Mouse (Mus musculus) right cerebral cortex, postnatal 14 days (tissue): ENCODE measurements around the gene Actb.
A peak's percentile ranks its signal among the peaks of the same experiment; 100 is the strongest.
"Not testable (repeated sequence)": the region's sequence is repeated elsewhere in the genome, so short reads cannot be mapped to it uniquely, and the experiment has no call there.

ENCODE experiments used
- DNase-seq: peaks from one replicate; pipeline ENCODE4 v3.0.0; 2022

Actb gene

DNA sequence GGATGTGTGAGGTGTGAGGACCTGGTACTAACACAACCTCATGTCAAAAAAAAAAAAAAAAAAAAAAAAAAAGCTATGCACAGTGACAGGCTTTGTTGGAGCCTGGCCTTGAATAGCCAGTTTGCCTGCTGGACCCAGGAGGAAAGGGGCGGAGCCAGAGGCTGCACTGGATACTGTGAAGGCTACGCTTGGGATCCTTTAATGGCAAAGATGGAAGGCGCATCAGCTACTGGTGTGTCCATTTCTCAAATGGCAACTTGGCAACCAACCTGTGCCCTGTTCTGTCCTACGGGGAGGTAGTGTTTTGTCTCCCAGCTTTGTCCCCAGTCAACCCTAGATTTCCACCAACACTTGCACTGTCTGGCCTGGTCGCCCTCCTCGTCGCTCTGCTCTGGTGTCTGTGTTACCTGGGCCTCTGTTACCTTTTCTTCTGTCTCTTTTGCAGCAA, 5.2 kb downstream of the Actb start:
- no peak for DNase-seq

DNA sequence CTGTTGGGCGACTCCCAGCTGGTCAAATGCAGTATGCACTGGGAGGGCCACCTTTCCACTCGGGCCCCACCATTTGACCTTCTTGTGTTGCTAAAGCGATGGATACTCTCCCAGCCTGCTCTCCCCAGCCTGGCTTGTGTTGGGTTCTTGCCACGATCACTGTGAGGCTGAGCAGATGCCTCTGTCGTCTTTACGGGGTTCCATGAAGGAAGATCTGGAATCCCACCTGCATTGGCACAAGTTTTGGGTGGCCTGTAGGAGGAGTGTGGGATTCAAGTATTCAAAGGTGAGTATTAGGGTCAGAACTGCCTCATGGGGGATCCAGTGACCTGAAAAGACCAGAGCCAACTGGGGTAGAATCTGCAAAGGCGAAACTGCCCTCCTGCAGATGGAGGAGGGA, 5.9 kb downstream of the Actb start:
- DNase-seq, result no peak

DNA sequence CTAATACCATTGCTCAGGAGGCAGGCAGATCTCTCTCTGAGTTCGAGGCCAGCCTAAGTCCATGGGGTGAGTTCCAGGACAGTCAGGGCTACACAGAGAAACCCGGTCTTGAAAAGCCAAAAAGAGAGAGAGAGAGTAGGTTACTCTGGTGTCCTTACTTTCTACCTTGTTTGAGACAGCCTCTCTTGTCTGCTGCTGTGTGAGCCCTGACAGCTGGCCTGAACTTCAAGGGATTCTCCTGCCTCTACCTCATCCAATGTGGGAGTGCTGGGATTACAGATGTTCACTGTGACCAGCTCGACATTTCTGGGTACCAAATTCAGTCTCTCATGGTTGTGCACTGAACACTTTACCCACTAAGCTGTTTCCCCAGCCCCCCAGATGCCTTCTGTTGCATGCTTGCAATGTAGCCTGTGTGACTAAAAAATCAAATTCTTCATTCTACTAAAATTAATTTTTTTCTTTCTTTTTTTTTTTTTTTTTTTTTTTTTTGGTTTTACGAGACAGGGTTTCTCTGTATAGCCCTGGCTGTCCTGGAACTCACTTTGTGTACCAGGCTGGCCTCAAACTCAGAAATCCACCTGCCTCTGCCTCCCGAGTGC, 6.5 kb downstream of the Actb start:
- DNase-seq, result no peak

DNA sequence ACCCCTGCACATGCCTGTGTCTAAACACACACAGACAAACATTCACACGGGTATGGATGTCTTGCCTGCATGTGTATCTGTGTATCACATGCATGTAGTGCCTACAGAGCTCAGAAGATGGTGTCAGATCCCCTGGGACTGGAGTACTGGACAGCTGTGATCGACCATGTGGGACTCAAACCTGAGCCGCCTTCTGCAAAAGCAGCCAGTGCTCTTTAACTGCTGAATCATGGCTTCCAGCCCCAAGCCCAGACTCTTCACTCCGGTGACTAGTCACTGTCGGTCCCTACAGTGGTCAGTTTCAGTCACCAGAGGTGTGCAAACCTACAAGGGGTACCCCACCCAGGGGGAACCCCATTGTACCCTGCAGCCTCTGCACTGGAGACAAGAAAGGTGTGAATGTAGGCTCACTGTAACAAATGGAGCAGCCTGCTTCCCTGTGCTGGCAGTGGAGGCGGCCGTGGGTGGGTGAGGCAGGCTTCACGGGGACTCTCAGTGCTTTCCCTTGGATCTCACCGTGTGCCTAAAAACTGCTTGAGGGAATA, 7.4 kb downstream of the Actb start:
- peak; percentile 62 for DNase-seq

DNA sequence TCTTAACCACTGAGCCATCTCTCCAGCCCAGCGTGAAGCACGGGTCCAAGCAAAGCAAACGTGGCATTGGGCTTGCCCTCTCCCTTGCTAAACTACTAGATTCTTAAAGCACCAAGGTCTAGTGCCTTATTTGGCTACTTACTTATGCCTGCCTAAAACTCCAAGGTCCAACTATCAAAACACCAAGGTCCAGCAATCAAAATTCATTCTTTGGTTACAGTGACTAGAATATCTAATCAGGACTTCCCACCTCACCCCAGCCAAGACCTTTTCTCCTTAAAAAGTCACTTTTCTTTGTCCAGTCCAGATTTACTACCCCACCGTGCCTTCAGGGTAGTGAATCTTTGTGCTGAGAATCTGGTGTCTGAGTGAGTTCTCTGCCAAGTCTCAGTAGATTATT, 8.2 kb downstream of the Actb start:
- no peak for DNase-seq

DNA sequence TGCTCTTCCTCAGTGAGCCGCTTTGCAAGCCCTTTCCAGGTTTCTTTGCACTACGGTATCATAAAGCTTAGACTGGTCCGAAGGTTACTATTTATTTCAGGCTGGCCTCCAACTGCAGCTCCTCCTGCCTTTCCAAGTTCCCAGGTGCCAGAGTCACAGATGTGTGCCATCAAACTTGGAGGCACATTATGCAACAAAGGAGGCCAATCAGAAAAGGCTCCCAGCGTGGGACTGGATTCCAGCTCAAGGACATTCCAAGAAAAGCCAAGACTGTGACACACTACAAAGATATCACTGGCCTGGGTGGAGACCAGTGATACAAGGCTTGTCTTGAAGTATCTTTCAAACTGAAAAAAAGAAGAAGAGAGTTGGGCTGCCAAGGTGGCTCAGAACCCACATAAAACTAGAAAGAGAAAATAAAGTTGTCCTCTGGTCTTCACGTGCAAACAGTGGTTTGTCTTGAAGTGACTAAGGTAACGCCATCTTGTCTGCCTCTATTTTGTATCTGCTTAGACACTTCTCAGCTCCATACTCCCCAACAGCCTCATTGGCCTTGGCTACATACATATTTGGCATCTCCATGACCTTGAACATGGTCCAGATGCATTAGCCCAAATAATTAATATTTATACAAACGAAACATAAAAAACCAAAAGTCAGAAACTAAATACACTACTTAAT, 8.8 kb downstream of the Actb start:
- no peak for DNase-seq

DNA sequence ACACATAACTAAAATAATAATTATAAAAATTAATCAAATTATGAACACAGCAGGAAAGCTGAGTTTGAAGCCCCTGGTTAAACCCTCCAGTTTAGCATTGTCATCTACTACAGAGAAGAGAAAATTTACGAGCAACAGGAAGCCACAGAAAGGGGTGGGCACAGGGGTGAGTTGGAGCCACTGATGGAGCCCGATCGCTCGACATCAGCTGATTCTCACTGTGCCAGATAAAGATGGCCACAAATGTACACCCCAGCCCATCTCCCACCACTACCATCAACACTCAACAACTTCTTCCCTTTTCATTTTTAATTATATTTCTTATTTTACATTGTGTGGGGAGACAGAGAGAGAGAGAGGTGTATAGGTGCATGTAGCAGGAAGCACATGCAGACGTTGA, 9.8 kb downstream of the Actb start:
- DNase-seq, result no peak

DNA sequence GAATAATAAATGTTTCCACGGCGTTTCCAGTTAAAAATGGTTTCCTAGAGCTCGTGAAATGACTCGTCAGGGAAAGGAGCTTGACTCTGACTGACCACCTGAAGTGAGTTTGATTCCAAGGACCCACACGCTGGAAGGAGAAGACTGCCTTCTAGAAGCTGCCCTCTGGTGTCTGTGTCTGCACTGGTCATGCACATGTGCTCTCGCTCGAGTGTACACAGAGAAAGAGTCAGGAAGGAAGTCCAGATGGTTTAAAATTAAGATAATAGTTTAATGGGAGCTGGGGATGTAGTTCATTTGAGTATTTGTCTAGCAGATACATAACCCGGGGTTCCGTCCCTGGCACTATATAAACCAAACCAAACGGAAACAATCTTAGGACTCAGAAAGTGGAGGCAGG, 10.4 kb downstream of the Actb start:
- DNase-seq, result no peak

DNA sequence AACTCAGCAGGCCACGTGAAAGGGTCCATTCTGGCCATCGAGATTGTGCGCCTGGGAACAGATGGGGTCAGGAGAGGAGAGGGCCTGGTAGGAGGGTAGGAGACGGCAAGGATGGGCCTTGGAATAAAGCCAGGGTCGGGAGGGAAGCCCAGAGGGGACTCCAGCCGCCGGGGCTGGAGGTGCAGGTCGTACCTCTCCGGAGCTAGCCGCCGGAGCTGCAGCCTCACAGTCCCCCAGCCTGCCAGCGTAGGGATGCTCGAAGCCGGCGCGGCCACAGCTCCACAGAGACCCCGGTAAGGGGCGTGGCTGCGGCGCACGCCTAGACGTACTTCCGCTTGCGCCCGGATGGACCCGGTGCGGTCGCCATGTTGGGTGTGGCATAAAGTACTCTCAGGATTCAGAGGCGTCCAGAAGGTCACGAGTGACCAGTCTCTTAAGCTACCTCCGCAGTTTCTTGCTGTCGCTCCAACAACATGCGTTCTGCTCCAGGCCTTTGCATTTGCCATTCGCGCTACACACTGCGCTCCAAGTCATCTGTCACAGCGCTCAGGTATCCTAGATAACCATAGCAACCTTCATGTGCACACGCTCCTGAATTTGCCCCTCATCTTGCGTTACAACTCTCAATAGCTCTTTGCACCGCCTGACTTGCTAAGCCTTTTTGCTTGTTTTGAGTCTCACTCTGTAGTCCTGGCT, 11.5 kb downstream of the Actb start, which contains the start of gene Fbxl18:
Fbxl18 (minus strand) TSS at position 504 of the 696 bp plus-strand sequence.
- DNase-seq, result peak; percentile 91

DNA sequence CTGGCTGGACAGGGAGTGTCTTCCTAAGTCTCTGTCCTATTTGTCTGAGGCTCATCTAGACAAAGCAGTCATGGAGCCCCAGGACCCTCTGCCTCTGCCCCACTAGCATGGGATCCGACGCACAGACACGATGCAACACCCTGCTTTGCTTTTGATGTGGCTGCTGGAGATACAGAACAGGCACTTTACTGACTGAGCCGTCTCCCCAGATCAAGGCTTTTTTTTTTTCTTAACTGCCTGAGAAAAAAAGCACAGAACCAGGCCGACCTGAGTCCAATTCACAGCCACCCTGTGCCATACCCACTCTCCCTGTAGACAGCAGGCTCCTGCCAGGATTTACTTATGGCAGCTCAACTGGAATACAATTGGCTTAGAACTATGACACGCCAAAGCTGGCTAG, 15.2 kb downstream of the Actb start:
- no peak for DNase-seq

DNA sequence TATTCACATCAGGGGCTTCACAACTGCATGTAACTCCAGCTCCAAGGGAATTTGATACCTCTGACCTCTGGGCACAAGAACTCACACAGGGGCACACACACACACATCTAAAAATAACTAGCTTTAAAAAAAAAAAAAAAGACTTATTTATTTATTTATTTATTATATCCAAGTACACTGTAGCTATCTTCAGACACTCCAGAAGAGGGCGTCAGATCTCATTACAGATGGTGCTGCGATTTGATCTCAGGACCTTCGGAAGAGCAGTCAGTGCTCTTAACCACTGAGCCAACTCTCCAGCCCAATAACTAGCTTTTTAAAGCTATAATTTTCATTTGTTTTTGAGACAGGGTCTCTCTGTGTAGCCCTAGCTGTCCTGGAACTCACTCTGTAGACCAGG, 19.0 kb downstream of the Actb start:
- DNase-seq, result not testable (repeated sequence)

DNA sequence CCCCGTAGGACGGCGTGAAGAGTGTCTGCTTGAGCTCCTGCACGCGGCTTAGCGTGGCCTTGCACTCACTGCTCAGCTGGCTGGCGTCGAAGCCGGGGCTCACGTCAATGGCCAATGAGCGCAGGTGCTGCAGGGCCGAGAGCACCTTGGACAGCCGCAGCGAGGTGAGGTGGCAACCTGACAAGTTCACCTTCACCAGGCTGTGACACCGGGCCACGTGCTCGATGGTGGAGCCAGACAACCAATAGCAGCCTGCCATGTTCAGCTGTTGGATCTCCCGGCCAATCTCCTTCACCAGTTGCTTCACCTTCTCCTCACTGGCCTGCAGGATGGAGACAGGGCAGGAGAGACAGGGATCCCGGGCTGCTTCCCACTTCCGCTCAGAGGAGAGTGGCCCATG, 19.8 kb downstream of the Actb start:
- no peak for DNase-seq

DNA sequence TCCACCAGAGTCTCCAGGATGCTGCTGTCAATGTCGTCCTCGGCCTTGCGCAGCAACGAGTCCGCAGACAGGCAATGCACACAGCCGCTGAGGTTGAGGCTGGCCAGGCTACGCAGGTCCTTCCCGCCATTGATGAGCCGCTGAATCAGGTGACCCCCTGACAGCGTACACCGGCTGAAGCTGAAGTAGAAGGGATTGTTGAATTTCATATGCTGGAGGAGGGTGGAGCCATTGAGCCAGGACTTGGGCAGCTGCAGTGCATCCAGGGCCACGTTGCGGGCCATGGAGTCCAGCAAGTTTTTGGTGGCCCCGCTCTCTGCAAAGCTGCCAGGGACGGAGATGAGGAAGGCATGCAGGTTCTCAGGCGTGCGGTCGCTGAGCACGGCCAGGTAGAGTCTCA, 20.4 kb downstream of the Actb start:
- no peak for DNase-seq

DNA sequence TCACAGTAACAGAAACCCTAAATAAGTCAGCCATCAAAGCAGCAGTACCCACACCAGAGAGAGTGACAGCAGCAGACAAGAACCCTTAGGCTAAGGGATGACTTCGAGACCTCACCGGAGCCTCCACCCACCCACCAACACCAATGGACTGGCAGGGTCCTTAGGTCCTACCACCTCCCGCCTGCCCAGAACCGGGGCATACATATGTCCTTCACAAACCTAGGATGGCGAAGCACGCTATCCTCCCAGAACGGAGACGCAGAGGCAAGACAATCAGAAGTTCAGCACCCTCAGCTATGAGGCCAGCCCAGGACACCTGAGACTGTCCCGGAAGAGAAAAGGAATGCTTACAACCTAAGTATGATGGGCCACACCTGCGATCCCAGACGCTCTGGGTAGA, 24.1 kb downstream of the Actb start:
- no peak for DNase-seq

DNA sequence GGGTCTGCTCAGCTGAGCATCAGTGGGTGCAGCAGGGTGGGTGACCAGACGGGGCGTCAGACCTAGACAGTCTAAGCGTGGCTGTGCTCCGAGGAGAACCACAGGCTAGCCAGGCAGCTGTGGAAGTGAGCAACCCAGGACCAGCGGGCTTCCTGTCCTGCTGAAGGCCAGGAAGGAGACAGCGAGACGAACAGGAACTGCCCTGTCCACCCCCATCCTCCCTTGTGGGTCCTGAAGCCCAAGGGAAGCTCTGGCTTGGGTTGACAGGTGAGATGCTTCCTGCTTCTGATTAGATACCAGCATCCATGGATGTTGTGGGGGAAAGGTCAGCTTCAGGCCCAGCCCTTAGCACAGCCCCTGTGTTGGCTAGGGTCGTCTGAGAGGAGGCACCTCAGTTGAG, 24.6 kb downstream of the Actb start:
- DNase-seq, result no peak

DNA sequence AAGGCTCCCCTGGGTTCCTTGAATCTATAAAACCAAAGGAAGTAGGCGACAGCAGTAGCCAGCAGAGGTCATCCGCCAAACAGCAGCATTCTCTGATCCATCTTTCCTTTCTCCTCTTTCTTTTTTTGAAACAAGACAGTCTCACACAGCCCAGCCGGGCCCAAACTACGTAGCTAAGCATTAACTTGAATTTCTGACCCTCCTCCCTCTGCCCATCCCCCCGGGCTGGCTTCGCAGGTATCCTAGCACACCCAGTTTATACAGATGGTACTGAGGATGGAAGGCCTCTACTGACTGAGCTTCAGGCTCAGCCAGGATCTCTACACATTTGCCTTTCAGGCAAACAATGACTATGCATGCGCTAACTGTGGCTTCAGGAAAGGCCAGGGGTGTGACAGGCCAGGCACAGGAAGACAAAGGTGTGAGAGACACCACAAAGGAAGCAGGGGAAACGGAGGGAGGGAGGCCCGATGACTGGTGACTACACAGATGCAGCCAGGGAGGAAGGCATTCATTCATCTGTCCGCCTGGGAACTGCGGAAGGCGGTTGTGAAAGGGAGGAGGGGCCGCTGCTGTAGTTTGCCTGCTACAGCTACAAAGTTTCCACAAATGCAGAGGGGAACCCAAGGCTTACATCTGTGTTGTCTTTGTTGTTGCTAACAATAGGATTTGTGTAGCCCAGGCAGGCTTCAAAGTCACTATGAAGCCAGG, 25.6 kb downstream of the Actb start:
- DNase-seq, result no peak

DNA sequence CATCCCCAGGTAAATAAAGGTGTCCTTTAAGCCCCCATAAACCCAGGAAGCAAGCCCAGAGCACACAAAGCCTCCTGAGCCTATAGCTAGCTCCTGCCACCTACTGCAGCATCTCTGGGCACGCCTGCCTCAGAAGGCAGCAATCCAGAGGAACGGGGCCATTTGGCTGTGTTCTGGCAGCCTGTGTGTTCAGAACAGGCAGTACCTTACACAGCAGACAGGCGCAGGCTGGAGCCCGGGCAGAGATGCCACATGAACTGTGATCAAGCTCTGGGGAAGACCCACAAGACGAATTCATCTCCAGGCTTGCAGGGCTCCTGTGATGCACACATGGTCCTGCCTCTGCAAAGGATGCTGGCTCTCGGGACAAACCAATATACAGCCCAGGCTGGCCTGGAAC, 26.3 kb downstream of the Actb start:
- peak; percentile 47 for DNase-seq

DNA sequence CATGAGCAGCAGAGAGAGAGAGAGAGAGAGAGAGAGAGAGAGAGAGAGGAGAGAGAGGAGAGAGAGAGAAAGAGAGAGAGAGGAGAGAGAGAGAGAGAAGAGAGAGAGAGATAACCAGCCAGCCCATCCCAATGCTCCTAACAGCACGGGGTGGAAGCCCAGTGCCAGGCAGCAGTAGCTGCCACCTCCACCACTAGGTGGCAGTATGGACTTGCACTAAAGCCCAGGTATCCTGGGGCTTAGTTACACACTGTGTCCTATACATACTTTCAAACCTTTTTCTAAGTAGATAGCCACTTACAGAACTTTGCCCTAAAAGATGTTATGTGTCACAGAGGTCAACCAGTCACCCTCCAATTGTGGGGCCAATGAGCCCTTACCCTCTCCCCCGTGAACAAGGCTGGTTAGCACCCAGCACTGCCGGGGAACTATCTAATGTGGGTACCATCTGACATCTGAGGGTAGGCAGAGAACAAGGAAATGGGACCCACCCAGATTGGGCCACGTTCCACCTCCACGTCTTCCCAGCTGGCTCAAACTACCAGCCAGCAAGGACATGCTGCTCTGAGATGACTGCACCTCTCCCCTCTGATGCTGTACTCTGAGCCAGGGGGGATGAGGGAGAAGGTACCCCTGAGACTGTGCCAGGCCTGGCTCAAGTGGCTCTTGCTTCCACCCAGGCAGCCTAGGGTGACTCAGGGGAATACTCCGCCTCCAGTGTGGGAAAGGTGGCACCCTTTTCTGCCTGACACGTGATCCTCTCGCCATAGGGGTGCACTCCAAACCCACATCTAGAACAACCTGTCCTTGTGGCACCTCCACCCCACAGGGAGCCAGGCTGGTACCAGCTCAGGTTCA, 27.0 kb downstream of the Actb start:
- DNase-seq, result peak; percentile 85

DNA sequence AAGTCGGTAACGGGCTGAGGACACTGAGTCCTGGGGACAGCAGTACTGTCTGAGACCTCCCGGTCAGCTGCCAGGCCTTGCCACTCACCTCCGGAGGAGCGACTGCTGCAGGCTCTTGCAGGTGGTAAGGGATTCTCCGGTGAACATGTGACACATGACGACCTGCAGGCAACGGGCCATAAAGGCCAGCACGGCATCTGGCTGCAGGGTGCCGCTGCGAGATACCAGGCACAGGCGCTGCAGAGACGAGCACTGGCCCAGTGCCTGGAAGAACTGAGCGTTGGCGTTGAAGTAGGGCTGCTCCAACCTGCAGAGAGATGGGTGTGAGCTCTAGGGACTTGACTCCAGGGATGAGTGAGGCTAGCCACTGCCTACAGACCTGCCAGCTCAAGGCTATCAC, 28.0 kb downstream of the Actb start:
- DNase-seq, result peak; percentile 72

DNA sequence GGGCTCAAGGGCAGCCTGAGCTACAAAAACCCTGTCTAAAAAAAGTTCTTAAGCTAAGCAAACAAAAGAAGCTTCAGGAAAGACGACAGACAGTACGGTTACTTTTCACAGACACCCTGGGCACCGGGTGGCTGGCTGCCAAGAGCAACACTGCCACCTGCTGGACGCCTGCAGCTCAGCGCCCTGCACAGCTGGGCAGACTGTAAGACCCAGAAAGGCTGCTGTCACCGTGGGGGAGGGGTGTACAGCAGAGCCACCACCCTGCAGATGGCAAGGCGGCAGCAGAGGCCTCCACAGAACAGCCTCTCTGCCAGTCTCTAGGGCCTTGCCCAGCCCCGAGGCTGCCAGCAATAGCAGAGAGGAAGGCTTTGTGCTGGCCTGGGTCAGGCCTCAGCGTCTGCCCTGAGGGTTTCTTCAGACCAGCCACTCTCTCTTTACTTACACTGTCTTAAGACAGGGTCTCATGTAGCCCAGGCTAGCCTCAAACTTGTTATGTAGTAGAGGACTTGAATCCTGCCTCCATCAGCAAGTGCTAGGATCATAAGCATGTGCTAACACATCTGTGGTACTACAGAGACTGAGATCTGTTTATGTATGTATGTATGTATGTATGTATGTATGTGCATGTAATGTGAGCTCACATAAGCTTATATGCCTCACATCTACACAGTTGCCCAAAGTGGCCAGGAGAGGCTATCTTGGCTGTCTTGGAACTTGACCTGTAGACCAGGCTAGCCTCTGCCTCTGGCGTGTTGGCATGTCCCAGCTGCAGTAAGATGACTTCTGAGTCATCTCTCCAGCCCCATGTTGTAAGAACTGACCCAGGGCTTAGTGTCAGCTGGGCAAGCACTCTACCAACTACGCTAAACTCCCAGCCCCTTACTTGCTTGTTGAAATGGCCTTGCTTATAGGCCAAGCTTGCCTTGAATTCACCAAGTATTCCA, 28.9 kb downstream of the Actb start:
- peak; percentile 90 for DNase-seq

DNA sequence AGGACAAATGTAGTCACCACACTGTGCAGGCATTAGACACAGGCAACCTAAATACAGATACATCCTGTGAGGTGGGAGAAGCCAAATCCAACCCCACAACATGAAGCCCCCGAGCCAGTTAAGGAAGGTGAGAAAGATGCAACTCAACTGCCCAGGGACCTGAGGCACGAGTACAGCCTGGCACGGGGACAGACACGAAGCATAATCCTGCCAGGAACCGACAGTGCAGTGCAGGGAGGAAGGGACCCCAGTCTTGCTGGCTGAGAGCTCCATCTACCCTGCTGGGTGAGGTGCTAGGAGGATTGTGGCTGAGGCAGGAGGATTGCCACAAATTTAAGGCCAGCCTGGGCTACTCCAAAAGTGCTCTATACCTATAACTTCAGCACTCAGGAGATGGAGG, 29.7 kb downstream of the Actb start:
- no peak for DNase-seq
